Mouse (Mus musculus): ENCODE measurements around the gene Slc1a1.

- TF ChIP-seq CTCF (IDR thresholded peaks at IDR 0.05; ENCODE audit: low read depth) (no peak), EP300 (IDR thresholded peaks at IDR 0.05; ENCODE audit: low read depth) (no peak)
Measured at GRCm38 (mm10) chr19:28940135-28940874, 105.5 kb downstream of the Slc1a1 start.
